Comparison of ENCODE assay signal across 17 mouse cellular contexts in the genomic region with DNA sequence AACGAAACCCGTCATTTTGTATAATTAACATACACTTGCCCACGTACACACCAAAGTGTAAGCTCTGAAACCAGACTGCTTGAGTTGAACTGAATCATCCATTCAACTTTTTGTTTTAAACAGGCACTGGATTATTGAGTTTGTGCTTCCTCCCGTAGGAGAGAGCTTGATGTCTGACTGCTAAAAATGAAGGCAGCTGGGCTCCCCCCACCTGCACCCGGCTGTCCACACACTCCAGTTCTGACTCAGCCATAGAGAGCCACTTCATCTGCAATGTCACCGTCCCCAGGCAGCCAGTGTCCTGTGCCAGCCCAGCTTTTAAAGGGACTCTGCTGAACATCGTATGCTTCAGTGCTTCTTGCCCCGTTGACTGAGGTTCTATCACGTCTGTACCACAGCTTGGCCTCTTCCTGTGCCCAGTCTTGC. TPM values are rescaled to one million over a fixed set of nuclear protein-coding genes. Genes with fewer than 3 reads are reported as not detected.
DNase-seq lines count a peak whose midpoint lies in the region; ATAC-seq and TF ChIP-seq lines count a peak whose summit lies in the region.
"Had no signal": no experiment of that assay in that cellular context is flagged by ENCODE, and none has a peak within 500 bp of the region (broad histone marks: within the 10 kb centered on the region; RNA-seq: fewer than 3 reads in every experiment).

No protein-coding gene starts in this region.

- H3K36me3 ChIP-seq in stomach, postnatal 0 days (ENCODE audit: control insufficient read depth, insufficient read depth, low read length), result no peaks in the 10 kb centered on the region
- H3K36me3 ChIP-seq: embryonic facial prominence, embryonic 15.5 days; forebrain, embryonic 15.5 days; liver, embryonic 12.5 days had no signal

- H3K4me2 ChIP-seq in stomach, postnatal 0 days (replicated peaks; ENCODE audit: low read depth), result no peak overlapping the region
- H3K4me2 ChIP-seq: embryonic facial prominence, embryonic 15.5 days; forebrain, embryonic 15.5 days; liver, embryonic 12.5 days had no signal

- no peak overlapping the region for H3K27ac ChIP-seq in stomach, postnatal 0 days (replicated peaks)
- H3K27ac ChIP-seq: embryonic facial prominence, embryonic 15.5 days; forebrain, embryonic 15.5 days; left cerebral cortex, adult 2 months; liver, embryonic 12.5 days had no signal

- no peak for ATAC-seq in stomach, postnatal 0 days (ENCODE audit: low FRiP score, low TSS enrichment)
- ATAC-seq: forebrain, embryonic 15.5 days; liver, embryonic 12.5 days had no signal

- H3K9ac ChIP-seq in stomach, postnatal 0 days (ENCODE audit: low read length), result no peak overlapping the region
- H3K9ac ChIP-seq: embryonic facial prominence, embryonic 15.5 days; forebrain, embryonic 15.5 days; liver, embryonic 12.5 days had no signal

- WGBS in stomach, postnatal 0 days, result 77% methylated on average over 9 of the region's 9 CpGs

- TF ChIP-seq EP300 in stomach, postnatal 0 days (optimal IDR thresholded peaks at IDR 0.05), result no peak

- no peaks in the 10 kb centered on the region for H3K4me1 ChIP-seq in stomach, postnatal 0 days (replicated peaks; ENCODE audit: control insufficient read depth, insufficient read depth)
- H3K4me1 ChIP-seq: embryonic facial prominence, embryonic 15.5 days; forebrain, embryonic 15.5 days had no signal

- H3K9me3 ChIP-seq in stomach, postnatal 0 days (ENCODE audit: control insufficient read depth, low read length), result no peaks in the 10 kb centered on the region
- H3K9me3 ChIP-seq: embryonic facial prominence, embryonic 15.5 days; forebrain, embryonic 15.5 days; liver, embryonic 12.5 days had no signal

- DNase-seq in cerebellum, postnatal 14 days, result peak; percentile 20 to 31
- DNase-seq in cerebellum, adult 9-10 months, result no peak
- DNase-seq in right cerebral cortex, postnatal 25 days, result peak; percentile 26
- DNase-seq in right cerebral cortex, postnatal 10 days (ENCODE audit: low spot score in 2 of 2), result no peak
- DNase-seq in induced T-regulatory cell, adult 2 months (ENCODE audit: low read depth), result peak; percentile 80
- no peak for DNase-seq in stomach, postnatal 0 days (ENCODE audit: low spot score)
- no peak for DNase-seq in thymus, postnatal 0 days (ENCODE audit: low spot score)
- no peak for DNase-seq in urinary bladder, postnatal 36 days (ENCODE audit: low spot score in 2 of 2)
- DNase-seq: B cell, adult 2 months; cerebellum, adult 8-10 months; kidney, postnatal 36 days; thymus, postnatal 25 days had no signal

- no peak for TF ChIP-seq CTCF in stomach, postnatal 0 days (IDR thresholded peaks at IDR 0.05; ENCODE audit: low read depth)

- no peak overlapping the region for H3K4me3 ChIP-seq in stomach, postnatal 0 days (ENCODE audit: low read depth, low read length)
- H3K4me3 ChIP-seq: embryonic facial prominence, embryonic 15.5 days; forebrain, embryonic 15.5 days; left cerebral cortex, adult 2 months; liver, embryonic 12.5 days; myocyte had no signal

- H3K27me3 ChIP-seq in stomach, postnatal 0 days (ENCODE audit: control insufficient read depth, insufficient read depth, low read length), result no peaks in the 10 kb centered on the region
- H3K27me3 ChIP-seq: embryonic facial prominence, embryonic 15.5 days; forebrain, embryonic 15.5 days; liver, embryonic 12.5 days had no signal

RNA-seq across cellular contexts. Expression of a gene that starts 13.7 kb away (rescaled TPM):
- polyA plus RNA-seq in stomach, postnatal 0 days (2015; fragmentation: Nextera tagmentation; extraction: Ambion mirVana), result 3.7 and 5.0 TPM in 2 replicates
- polyA plus RNA-seq in thymus, postnatal 0 days (2015; fragmentation: Nextera tagmentation; extraction: Ambion mirVana), result 20.6 and 21.9 TPM in 2 replicates

RNA-seq across cellular contexts. Expression of a gene that starts 27.3 kb away (rescaled TPM):
- polyA plus RNA-seq in stomach, postnatal 0 days (2015; fragmentation: Nextera tagmentation; extraction: Ambion mirVana), result 26.8 and 29.3 TPM in 2 replicates
- polyA plus RNA-seq in thymus, postnatal 0 days (2015; fragmentation: Nextera tagmentation; extraction: Ambion mirVana), result 45.6 and 47.3 TPM in 2 replicates

Comparison
In these comparisons a context has a peak if more than half of its experiments do, and no peak if none do; other contexts are left out.
1. DNase-seq: peak in cerebellum, postnatal 14 days (2 of 2), right cerebral cortex, postnatal 25 days (single experiment) and induced T-regulatory cell, adult 2 months (single experiment); none in cerebellum, adult 9-10 months (single experiment), right cerebral cortex, postnatal 10 days (0 of 2), stomach, postnatal 0 days (single experiment), thymus, postnatal 0 days (single experiment) and urinary bladder, postnatal 36 days (0 of 2).